Mouse (Mus musculus) regulatory T cell (primary cell): Measurements from ENCODE around the gene Oxsr1.
"Not testable (repeated sequence)": the region's sequence is repeated elsewhere in the genome, so short reads cannot be mapped to it uniquely, and the experiment has no call there.

ENCODE experiments used
- in situ Hi-C: fragments of 300-600 bp; cut with MboI, MseI; formaldehyde crosslinking; loops from one replicate; pipeline ENCODE4 v1.15.1; 2025; ENCODE audit warnings: high pct_unique_total_duplicates

Oxsr1 gene

DNA sequence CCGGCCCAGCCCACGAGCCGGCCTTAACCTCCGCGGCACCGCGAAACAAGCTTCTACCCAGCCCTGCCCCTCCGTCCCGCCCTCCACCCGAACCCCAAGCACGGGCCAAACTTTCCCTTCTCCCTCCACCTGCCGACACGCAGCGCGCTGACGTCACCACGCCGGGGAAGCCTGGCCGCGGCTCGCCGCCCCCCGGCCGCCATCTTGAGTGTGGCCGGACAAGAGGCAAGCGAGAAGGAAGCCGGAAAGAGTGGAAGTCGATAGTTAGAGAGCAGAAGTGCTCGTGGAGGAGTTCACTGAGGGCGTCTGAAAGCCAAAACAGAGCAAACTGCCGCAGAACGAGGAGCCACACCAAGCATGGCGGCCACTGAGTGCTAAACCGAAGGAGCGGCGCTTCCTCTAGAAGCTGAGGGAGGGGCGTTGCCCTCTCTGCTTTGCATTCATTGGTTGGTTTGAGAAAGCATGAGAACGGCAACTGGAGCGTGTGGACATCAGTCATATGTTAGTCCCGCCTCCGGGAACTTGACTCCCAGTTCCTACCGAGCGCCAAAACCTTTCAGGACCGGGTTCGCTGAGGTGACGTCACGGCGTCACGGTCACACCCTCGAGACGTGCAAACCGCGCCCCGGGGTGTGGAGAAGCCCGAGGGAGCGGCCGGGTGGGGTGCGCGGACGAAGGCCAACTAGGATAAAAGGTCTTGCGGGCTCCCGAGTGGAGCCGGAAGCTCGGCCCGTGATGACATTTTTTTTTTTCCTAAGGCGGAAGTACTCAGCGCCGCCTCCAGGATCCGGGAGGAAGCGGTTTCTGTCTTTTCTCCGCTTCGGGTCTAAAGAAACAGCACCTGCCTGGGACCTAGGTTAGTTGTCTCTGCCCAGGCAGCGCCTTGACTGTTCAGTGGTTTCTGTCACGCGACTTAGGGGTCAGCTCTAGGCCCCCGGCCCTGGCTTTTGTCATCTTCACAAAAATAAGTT, at the start of gene Oxsr1:
TSS of gene Oxsr1 (minus strand) at position 139 of the 971 bp plus-strand sequence.
- in situ Hi-C loops: no loop called here

DNA sequence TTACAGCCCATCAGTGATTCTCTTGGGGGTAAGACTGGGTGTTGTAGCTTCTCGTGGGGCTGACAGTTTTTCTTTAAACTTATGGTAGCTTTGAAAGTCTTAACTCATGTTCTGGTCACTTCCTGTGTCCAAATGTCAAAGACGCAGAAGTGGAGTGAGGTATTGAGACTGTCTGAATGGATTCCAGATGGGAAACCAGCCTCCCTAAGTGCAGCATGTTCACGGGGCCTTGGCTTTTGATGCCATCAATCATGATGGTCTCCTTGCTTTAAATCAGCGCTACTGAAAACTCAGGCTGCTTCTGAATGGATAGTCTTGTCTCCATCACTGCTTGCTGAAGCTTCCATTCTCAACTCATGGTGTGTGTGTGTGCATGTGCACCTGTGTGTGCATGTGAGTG, 49.0 kb upstream of the Oxsr1 start:
- in situ Hi-C loops: no loop called here

- in situ Hi-C loops: not testable (repeated sequence)
Measured at GRCm38 (mm10) chr9:119370770-119371169, 48.5 kb upstream of the Oxsr1 start.

GRCm38 (mm10) chr9:119368367-119368766, 46.1 kb upstream of the Oxsr1 start:
- in situ Hi-C loops: no loop called here

GRCm38 (mm10) chr9:119365284-119365683, 43.1 kb upstream of the Oxsr1 start, which contains the start of gene Slc22a14:
TSS of gene Slc22a14 (minus strand) at chr9:119365553.
- in situ Hi-C loops: no loop called here

- in situ Hi-C loops: no loop called here
Measured at GRCm38 (mm10) chr9:119363229-119363628, 41.0 kb upstream of the Oxsr1 start.

GRCm38 (mm10) chr9:119361416-119361815, 39.2 kb upstream of the Oxsr1 start:
- in situ Hi-C loops: no loop called here

DNA sequence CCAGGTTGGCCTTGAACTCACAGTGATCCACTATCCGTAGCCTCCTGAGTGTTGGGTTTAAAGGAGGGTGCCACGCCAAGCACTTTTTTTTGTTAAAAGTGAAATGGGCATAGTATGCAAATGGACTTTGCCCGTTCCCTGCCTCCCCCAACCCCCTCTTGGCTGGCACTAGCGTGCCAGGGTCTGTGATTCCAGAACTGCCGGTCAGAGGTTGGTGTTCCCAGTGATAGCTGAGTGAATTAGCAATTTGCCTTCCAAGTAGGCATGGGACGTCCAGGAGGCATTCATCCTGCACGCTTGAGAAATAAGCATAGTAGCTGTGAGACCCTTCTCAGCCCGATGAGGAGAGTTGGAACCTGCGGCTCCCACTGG, 35.8 kb upstream of the Oxsr1 start:
- in situ Hi-C loops: loop anchor here (5.0 kb wide), 1 partner anchor 41 kb away; no protein-coding TSS in a partner anchor

DNA sequence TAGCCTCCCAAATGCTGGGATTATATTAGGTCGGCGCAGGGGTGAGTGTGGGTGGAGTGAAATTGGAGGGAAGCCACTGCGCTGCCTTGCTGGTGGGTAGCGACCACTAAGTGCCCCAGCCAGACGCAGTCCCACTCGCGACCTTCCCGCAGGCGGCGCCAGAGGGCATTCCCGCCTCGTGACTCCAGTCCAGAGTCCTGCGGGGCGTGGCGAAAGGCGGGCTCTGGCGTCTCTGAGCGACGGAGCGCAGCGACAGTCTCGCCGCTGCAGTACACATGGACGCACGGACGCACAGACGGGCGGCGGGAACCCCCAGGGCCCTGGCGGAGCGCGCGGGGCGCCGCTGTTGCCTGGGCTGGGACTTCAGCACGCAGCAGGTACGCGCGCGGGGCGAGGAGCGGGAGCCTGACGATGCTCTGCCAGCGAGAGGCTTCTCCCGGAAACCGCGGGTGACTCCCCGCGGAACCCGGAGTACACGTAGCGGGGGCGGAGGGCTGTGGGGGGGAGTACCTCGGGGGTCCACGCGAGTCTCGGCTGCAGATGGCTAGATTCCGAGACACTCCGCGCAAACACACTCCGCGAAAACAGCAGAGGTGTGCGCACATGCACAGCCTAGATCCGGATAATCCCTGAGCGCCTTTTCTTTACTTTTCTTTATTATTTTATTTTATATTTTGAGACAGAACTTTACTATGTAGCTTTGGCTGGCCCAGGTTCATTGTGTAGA, 35.3 kb upstream of the Oxsr1 start, which contains the start of gene Xylb:
TSS of gene Xylb (plus strand) at position 51 of the 727 bp plus-strand sequence.
- in situ Hi-C loops: loop anchor here (5.0 kb wide), 1 partner anchor 40 kb away; no protein-coding TSS in a partner anchor

DNA sequence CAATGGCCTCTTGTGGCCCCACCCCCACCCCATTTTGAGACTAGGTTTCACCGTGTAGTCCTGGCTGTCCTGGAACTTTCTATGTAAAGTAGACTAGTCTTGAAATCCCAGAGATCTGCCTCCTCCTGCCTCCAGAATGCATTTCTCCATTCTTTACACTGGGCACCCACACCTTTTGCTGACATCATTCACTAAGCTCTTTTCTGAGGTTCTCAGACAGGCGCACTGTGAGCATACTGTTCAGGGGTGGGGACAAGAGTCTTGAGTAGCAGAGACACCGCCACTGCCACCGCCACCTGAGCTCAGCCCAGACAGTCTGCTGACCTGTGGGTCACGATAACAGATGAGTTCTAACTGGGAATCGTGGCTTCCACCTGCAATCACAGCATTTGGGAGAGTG, 33.7 kb upstream of the Oxsr1 start:
- in situ Hi-C loops: loop anchor here (5.0 kb wide), 1 partner anchor 39 kb away; no protein-coding TSS in a partner anchor

DNA sequence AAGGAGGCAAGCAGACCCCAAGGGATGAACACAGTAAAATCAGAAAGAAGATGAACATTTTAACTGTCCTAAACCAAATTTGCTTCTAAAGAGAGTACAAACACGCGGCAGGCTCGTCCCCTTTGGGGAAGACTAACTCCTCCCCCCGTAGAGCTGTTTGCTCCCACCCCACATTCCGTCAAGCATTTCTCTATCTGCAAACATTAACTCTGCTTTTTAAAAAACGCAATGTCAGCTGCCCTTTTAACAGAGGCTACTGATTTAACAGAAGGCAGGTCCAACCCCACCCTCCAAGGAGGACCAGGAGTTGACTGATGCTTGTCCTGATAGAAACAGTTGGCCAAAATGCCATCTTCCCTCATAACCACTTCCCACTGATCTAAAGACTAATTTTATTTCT, 31.7 kb upstream of the Oxsr1 start:
- in situ Hi-C loops: no loop called here

DNA sequence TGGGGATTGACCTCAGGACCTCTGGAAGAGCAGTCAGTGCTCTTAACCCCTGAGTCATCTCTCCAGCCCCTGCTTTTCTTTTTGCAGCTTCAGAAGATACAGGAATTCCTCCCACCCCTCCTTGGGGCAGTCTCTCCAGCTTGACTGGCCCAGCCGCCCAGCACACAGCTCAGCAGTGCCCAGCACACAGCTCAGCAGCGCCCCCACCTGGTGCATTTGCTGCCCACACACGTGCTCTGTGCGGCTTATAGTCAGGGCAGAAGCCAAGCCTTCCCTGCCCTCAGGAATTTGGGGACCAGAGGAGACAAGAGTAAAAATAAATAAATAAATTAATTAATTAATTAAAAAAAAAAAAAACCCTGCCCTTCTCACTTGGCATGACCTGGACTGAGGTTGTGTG, 29.8 kb upstream of the Oxsr1 start:
- in situ Hi-C loops: no loop called here

DNA sequence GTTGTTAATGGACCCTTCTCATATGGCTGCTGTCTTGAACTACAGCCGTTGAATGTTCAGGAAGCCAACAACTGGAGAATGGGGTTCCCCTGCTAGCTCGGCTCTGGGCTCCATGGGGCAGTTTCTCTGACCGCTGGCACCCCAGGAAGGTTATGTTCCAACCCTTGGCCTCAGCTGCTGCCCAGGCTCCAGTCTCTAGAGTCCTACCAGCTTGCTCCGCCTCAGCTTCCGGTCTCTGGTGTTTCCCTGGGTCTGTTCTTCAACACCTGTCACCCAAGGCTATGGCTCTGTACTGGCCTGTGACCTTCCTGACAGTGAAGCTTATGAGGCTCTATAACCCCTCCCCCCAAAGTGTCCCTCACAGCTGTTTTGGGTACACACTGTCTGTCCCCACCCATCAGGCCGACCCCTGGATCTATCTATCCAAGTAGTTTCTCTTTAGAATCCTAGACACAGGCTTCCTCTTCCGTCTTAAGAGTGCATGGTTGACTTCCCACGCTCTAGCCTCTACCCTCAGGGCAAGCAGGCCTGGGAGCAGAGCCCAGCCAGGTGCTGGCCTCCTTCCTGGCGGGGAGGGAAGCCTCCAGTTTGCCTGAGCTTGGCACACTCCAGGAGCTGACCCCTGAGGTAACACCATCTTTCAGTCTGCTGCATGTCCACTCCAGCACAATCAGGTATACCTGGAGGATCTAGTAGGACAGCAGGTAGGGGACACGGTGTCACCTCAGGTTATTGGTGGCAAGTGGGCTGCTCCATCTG, 28.9 kb upstream of the Oxsr1 start:
- in situ Hi-C loops: no loop called here

DNA sequence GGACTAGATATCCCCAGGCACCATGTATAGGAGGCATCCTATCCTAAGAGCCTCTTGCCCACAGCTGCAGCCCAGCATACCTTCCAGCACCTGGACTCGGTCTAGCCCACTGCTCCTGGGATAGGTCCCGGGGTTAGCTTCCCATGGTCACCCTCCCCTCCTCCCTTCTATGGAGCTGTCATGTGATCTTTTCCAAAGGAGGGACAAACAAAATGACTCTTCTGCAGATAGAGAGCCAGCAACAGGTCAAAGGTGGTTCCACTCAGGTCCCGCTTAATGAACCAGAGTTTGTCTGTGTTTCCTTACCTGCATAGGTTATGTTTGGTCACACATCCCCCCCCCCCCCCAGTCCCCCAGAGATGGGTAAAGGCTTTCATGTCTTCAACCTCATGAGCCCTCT, 28.3 kb upstream of the Oxsr1 start:
- in situ Hi-C loops: no loop called here

GRCm38 (mm10) chr9:119346376-119346775, 24.1 kb upstream of the Oxsr1 start:
- in situ Hi-C loops: loop anchor here (5.0 to 10.0 kb wide), 3 partner anchors 101 to 422 kb away; partner anchors contain the start of gene Ctdspl

GRCm38 (mm10) chr9:119342728-119343127, 20.5 kb upstream of the Oxsr1 start:
- in situ Hi-C loops: loop anchor here (10.0 kb wide), 1 partner anchor 418 kb away; the partner anchor contains the start of gene Ctdspl

GRCm38 (mm10) chr9:119340909-119341816, 18.9 kb upstream of the Oxsr1 start, which contains the start of gene Myd88:
TSS of gene Myd88 (minus strand) at chr9:119341411.
- in situ Hi-C loops: loop anchor here (10.0 kb wide), 1 partner anchor 416 kb away; the partner anchor contains the start of gene Ctdspl

- in situ Hi-C loops: loop anchor here (10.0 kb wide), 1 partner anchor 415 kb away; the partner anchor contains the start of gene Ctdspl
Measured at GRCm38 (mm10) chr9:119340212-119340580, 18.0 kb upstream of the Oxsr1 start.

DNA sequence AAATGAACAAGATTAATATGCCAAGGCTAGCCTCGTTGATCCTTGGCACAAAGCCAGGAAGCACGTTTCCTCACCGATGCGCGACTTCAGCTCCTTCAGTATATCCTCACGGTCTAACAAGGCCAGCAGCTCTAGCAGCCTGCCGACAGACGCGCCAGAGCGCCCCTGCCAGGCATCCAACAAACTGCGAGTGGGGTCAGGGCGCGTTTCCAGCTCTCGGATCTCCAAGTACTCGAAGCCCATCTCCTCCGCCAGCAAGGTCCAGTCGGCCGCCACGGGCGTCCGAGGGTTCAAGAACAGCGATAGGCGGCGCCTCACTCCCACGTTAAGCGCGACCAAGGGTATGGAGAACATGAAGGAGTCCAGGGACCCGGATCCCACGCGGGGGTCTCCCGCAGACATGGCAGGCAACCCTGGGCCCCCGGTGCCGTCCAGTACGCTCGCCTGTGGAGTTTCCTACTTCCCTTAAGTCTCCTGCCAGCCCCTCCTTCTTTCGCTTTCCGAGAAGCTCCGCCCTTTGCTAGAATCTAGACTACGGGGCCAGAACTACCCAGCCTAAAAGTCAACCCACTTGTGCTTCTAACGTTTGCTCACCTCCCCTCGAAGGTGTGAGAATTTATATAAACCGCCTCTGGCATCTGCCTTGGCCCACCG, 17.5 kb upstream of the Oxsr1 start, which contains the start of gene Acaa1a:
TSS of gene Acaa1a (plus strand) at position 119 of the 654 bp plus-strand sequence.
- in situ Hi-C loops: loop anchor here (10.0 kb wide), 1 partner anchor 415 kb away; the partner anchor contains the start of gene Ctdspl
